Mouse (Mus musculus) MEL (cell line): ENCODE measurements around the gene Mns1. TPM values are rescaled to one million over a fixed set of nuclear protein-coding genes. Genes with fewer than 3 reads are reported as not detected.

Source experiments
- DNase-seq: peaks from one replicate; pipeline ENCODE4 v3.0.0; 2011; ENCODE audit warnings: low read depth, low spot score
- H3K27ac ChIP-seq: 2 replicates; pipeline ENCODE4 v1.5.1; 2012; ENCODE audit warnings: low read depth, mild to moderate bottlenecking, control low read depth, low read length, moderate library complexity; ENCODE audit not compliant: control insufficient read depth
- H3K27me3 ChIP-seq, 2 experiments: fragments of 150-350 bp in 1 of 2; sonication (generic) in 1 of 2; 2 replicates each; pipeline ENCODE4 v1.6.1; 2012; ENCODE audit warnings: low read length in 2 of 2, mild to moderate bottlenecking in 2 of 2, improper control_type of control experiment in 1 of 2, moderate library complexity in 1 of 2; ENCODE audit not compliant: insufficient read depth in 2 of 2, control insufficient read depth in 1 of 2
- H3K36me3 ChIP-seq, 2 experiments: 2 replicates each; pipeline ENCODE4 v1.6.1; 2012 to 2014; ENCODE audit warnings: low read length in 2 of 2, improper control_type of control experiment in 1 of 2, inconsistent platforms in 1 of 2, mild to moderate bottlenecking in 1 of 2; ENCODE audit not compliant: insufficient read depth in 2 of 2, control insufficient read depth in 1 of 2
- H3K4me1 ChIP-seq, 2 experiments: fragments of 150-350 bp in 1 of 2; sonication (generic) in 1 of 2; 2 replicates each; pipeline ENCODE4 v1.6.1; 2012; ENCODE audit warnings: low read length in 2 of 2, improper control_type of control experiment in 1 of 2, mild to moderate bottlenecking in 1 of 2; ENCODE audit not compliant: insufficient read depth in 2 of 2, control insufficient read depth in 1 of 2
- H3K4me3 ChIP-seq, 2 experiments: fragments of 150-350 bp in 1 of 2; sonication (generic) in 1 of 2; 2 replicates each; pipeline ENCODE4 v1.5.1; 2012; ENCODE audit warnings: low read depth in 2 of 2, low read length in 2 of 2, mild to moderate bottlenecking in 2 of 2, moderate library complexity in 2 of 2, control low read depth in 1 of 2, improper control_type of control experiment in 1 of 2; ENCODE audit not compliant: control insufficient read depth in 1 of 2, insufficient read depth in 1 of 2
- H3K79me2 ChIP-seq: 2 replicates; pipeline ENCODE4 v1.6.1; 2012; ENCODE audit warnings: mild to moderate bottlenecking, low read length, moderate library complexity; ENCODE audit not compliant: control insufficient read depth, poor library complexity, insufficient read depth
- H3K9ac ChIP-seq: 2 replicates; pipeline ENCODE4 v1.6.1; 2012; ENCODE audit warnings: low read depth, mild to moderate bottlenecking, control low read depth, low read length, moderate library complexity; ENCODE audit not compliant: control insufficient read depth, poor library complexity, severe bottlenecking
- H3K9me3 ChIP-seq: fragments of 150-350 bp; sonication (generic); replicated peaks from 2 replicates; pipeline ENCODE4 v1.6.1; 2012; ENCODE audit warnings: mild to moderate bottlenecking, low read length, improper control_type of control experiment, moderate library complexity; ENCODE audit not compliant: insufficient read depth
- BHLHE40 ChIP-seq: IDR thresholded peaks from 2 replicates; pipeline ENCODE4 v1.6.1; 2012; ENCODE audit warnings: low read depth, mild to moderate bottlenecking, inconsistent platforms, low read length, improper control_type of control experiment, borderline replicate concordance
- CHD1 ChIP-seq: IDR thresholded peaks from 2 replicates; pipeline ENCODE4 v1.6.1; 2012; ENCODE audit warnings: low read depth, mild to moderate bottlenecking, inconsistent platforms, low read length, improper control_type of control experiment
- CHD2 ChIP-seq: IDR thresholded peaks from 2 replicates; pipeline ENCODE4 v1.6.1; 2011; ENCODE audit warnings: low read length, improper control_type of control experiment
- CTCF ChIP-seq, 3 experiments: IDR thresholded peaks in 2 of 3; conservative IDR thresholded peaks in 1 of 3; 2 replicates each; pipeline ENCODE4 v1.5.1; 2011 to 2012; ENCODE audit warnings: low read length in 3 of 3, low read depth in 2 of 3, mild to moderate bottlenecking in 2 of 3, improper control_type of control experiment in 1 of 3, inconsistent platforms in 1 of 3, mixed read lengths in 1 of 3, moderate library complexity in 1 of 3; ENCODE audit not compliant: control insufficient read depth in 1 of 3, insufficient read depth in 1 of 3, poor library complexity in 1 of 3, severe bottlenecking in 1 of 3
- E2F4 ChIP-seq: IDR thresholded peaks from 2 replicates; pipeline ENCODE4 v1.6.1; 2011; ENCODE audit warnings: low read depth, low read length, improper control_type of control experiment, borderline replicate concordance
- EP300 ChIP-seq, 2 experiments: IDR thresholded peaks; 2 replicates each; pipeline ENCODE4 v1.6.1; 2011; ENCODE audit warnings: improper control_type of control experiment in 2 of 2, low read length in 2 of 2, low read depth in 1 of 2, mild to moderate bottlenecking in 1 of 2
- HCFC1 ChIP-seq: IDR thresholded peaks from 2 replicates; pipeline ENCODE4 v1.6.1; 2012; ENCODE audit warnings: low read depth, mild to moderate bottlenecking, inconsistent platforms, low read length, improper control_type of control experiment, moderate library complexity
- MAX ChIP-seq: IDR thresholded peaks from 2 replicates; pipeline ENCODE4 v1.6.1; 2011; ENCODE audit warnings: low read length, improper control_type of control experiment
- MAZ ChIP-seq: IDR thresholded peaks from 2 replicates; pipeline ENCODE4 v1.6.1; 2012; ENCODE audit warnings: low read depth, mild to moderate bottlenecking, inconsistent platforms, low read length, improper control_type of control experiment
- MXI1 ChIP-seq: IDR thresholded peaks from 2 replicates; pipeline ENCODE4 v1.6.1; 2011; ENCODE audit warnings: mild to moderate bottlenecking, low read depth, low read length, improper control_type of control experiment
- MYB ChIP-seq: IDR thresholded peaks from 2 replicates; pipeline ENCODE4 v1.6.1; 2011; ENCODE audit warnings: mild to moderate bottlenecking, low read depth, low read length, improper control_type of control experiment
- MYC ChIP-seq: IDR thresholded peaks from 2 replicates; pipeline ENCODE4 v1.6.1; 2011; ENCODE audit warnings: low read depth, mild to moderate bottlenecking, low read length, improper control_type of control experiment, moderate library complexity
- POLR2A ChIP-seq, 2 experiments: IDR thresholded peaks; 2 replicates each; pipeline ENCODE4 v1.6.1; 2011 to 2012; ENCODE audit warnings: low read length in 2 of 2, mild to moderate bottlenecking in 2 of 2, control low read depth in 1 of 2, improper control_type of control experiment in 1 of 2, low read depth in 1 of 2, moderate library complexity in 1 of 2; ENCODE audit not compliant: control insufficient read depth in 1 of 2, insufficient read depth in 1 of 2, poor library complexity in 1 of 2
- RAD21 ChIP-seq: IDR thresholded peaks from 2 replicates; pipeline ENCODE4 v1.6.1; 2011; ENCODE audit warnings: mild to moderate bottlenecking, low read depth, low read length, improper control_type of control experiment
- RCOR1 ChIP-seq: IDR thresholded peaks from 2 replicates; pipeline ENCODE4 v1.6.1; 2012; ENCODE audit warnings: low read depth, mild to moderate bottlenecking, inconsistent platforms, low read length, improper control_type of control experiment
- SIN3A ChIP-seq: IDR thresholded peaks from 2 replicates; pipeline ENCODE4 v1.6.1; 2012; ENCODE audit warnings: low read length, improper control_type of control experiment, inconsistent platforms
- SMC3 ChIP-seq: IDR thresholded peaks from 2 replicates; pipeline ENCODE4 v1.6.1; 2011; ENCODE audit warnings: low read depth, low read length, improper control_type of control experiment
- TAL1 ChIP-seq: IDR thresholded peaks from 2 replicates; pipeline ENCODE4 v1.6.1; 2012; ENCODE audit warnings: mild to moderate bottlenecking, inconsistent platforms, low read length, moderate library complexity, mixed read lengths
- TBP ChIP-seq: IDR thresholded peaks from 2 replicates; pipeline ENCODE4 v1.8.0; 2011; ENCODE audit warnings: low read depth, low read length, improper control_type of control experiment
- USF1 ChIP-seq: IDR thresholded peaks from 2 replicates; pipeline ENCODE4 v1.6.1; 2014; ENCODE audit warnings: low read depth, mild to moderate bottlenecking, inconsistent platforms, low read length, improper control_type of control experiment, moderate library complexity
- ZC3H11A ChIP-seq: IDR thresholded peaks from 2 replicates; pipeline ENCODE4 v1.6.1; 2012; ENCODE audit warnings: low read depth, mild to moderate bottlenecking, inconsistent platforms, low read length, improper control_type of control experiment
- ZNF384 ChIP-seq: IDR thresholded peaks from 2 replicates; pipeline ENCODE4 v1.6.1; 2012; ENCODE audit warnings: low read depth, mild to moderate bottlenecking, inconsistent platforms, low read length, improper control_type of control experiment
- polyA plus RNA-seq, 2 experiments: library from polyadenylated mRNA; stranded (reverse) in 1 of 2; unstranded in 1 of 2; fragments of >175 nt in 1 of 2; fragments of >200 nt in 1 of 2; gene quantifications; 2 replicates each; pipeline versions ENCODE4 v1.2.1 to v1.2.4; 2012; ENCODE audit warnings: low replicate concordance in 2 of 2, low read depth in 1 of 2; ENCODE audit not compliant: insufficient read length in 2 of 2, insufficient read depth in 1 of 2, missing spikeins in 1 of 2
- total RNA-seq: library from RNA; depleted of rRNA; stranded (reverse); fragments of 300-350 nt; gene quantifications from 2 replicates; pipeline ENCODE4 v1.2.3, GENCODE M21; 2012

Mns1 gene
- total and polyA plus RNA-seq, 3 experiments, result 54.0 to 54.8 TPM; not detected in 1

DNA sequence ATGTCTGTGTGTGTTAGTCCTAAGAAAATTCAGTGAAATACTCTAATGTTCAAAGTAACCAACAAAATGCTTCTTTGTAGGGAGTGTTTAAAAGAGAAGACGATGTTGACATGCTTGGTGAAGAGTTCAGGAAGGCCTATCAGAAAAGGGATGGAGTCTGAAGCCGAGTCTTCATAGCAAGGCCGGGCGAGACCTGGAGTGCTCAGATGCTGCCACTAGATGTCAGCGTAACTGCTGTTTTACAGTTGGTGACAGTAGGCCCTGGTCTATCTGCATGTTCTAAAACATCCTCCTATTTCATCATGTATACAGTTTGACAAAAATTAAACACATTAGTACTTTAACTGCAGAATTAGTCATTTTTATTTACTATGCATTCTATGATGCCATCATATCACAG is 20.4 kb downstream of the Mns1 start:
- DNase-seq, result peak; percentile 89

DNA sequence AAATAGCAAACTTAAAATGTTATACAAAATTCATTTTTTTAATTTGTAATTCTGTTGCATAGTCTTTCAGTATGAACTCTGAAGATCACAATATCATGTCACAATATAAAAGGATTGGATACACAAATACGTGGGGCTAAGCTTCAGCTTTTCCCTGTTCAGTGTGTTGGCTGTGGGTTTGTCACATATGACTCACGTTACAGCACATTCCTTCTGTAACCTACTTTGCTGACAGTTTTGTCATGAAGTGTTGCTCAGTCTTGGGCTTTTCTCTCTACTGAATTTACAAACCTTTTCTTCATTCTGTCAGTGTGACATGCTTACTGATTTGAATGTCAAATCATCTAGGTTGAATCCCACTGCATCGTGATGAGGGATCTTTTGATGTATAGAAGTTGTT is 21.9 kb downstream of the Mns1 start:
- peaks cover 2% of the 10 kb centered on the region; the same call in 1 of the 2 replicates for H3K79me2 ChIP-seq
- no peaks in the 10 kb centered on the region for H3K27me3 ChIP-seq
- peaks cover 11 to 22% of the 10 kb centered on the region in 2 experiments for H3K4me1 ChIP-seq
- no peaks in the 10 kb centered on the region for H3K9me3 ChIP-seq
- no peak overlapping the region; the same call in 1 of the 2 replicates for H3K27ac ChIP-seq
- DNase-seq, result no peak
- peaks cover 26 to 41% of the 10 kb centered on the region in 2 experiments for H3K36me3 ChIP-seq
- H3K4me3 ChIP-seq, result no peak overlapping the region
- H3K9ac ChIP-seq, result no peak overlapping the region
- TF ChIP-seq HCFC1 (no peak), TAL1 (no peak), CHD1 (no peak), ZNF384 (no peak), RAD21 (no peak), SMC3 (no peak), BHLHE40 (no peak), TBP (no peak), RCOR1 (no peak), MXI1 (no peak), SIN3A (no peak), POLR2A (IDR thresholded peaks at IDR 0.05; ENCODE audit: control insufficient read depth in 1 of 2, insufficient read depth in 1 of 2, low read depth in 1 of 2, low read length in 2 of 2, poor library complexity in 1 of 2) (no peak), MAZ (no peak), MYB (no peak), USF1 (no peak), MAX (no peak)

More for the DNA sequence above, 20.4 kb downstream of the Mns1 start:
- Histone ChIP-seq H3K36me3 (peaks cover 32 to 36% of the 10 kb centered on the region in 2 experiments), H3K27ac (no peak overlapping the region), H3K9me3 (no peaks in the 10 kb centered on the region), H3K4me3 (no peak overlapping the region), H3K27me3 (no peaks in the 10 kb centered on the region), H3K9ac (no peak overlapping the region), H3K79me2 (peaks cover 3% of the 10 kb centered on the region), H3K4me1 (peaks cover 11 to 20% of the 10 kb centered on the region in 2 experiments)
- TF ChIP-seq RAD21, result peak; percentile 94
- peak; percentile 84 to 96 (median 90) for TF ChIP-seq CTCF (IDR thresholded peaks at IDR 0.05 in 2 of 3, conservative IDR thresholded peaks at IDR 0.05 in 1 of 3; ENCODE audit: control insufficient read depth in 1 of 3, insufficient read depth in 1 of 3, low read depth in 2 of 3, low read length in 3 of 3, poor library complexity in 1 of 3, severe bottlenecking in 1 of 3)
- 0 out of 2 replicates have a peak, but pooled peaks have one; percentile 31 for TF ChIP-seq MYC
- TF ChIP-seq EP300 (IDR thresholded peaks at IDR 0.05; ENCODE audit: low read depth in 1 of 2, low read length in 2 of 2), result peak in 1 of 2 experiments; percentile 18; a peak in 1 of 4 replicates
- TF ChIP-seq CHD2, result no peak
- 0 out of 2 replicates have a peak, but pooled peaks have one; percentile 33 for TF ChIP-seq HCFC1
- TF ChIP-seq E2F4, result no peak
- TF ChIP-seq SMC3, result peak; percentile 88
- peak; percentile 81 for TF ChIP-seq ZC3H11A
- TF ChIP-seq USF1, result no peak
